Mouse (Mus musculus): Measurements from ENCODE around the gene Nfat5.

DNA sequence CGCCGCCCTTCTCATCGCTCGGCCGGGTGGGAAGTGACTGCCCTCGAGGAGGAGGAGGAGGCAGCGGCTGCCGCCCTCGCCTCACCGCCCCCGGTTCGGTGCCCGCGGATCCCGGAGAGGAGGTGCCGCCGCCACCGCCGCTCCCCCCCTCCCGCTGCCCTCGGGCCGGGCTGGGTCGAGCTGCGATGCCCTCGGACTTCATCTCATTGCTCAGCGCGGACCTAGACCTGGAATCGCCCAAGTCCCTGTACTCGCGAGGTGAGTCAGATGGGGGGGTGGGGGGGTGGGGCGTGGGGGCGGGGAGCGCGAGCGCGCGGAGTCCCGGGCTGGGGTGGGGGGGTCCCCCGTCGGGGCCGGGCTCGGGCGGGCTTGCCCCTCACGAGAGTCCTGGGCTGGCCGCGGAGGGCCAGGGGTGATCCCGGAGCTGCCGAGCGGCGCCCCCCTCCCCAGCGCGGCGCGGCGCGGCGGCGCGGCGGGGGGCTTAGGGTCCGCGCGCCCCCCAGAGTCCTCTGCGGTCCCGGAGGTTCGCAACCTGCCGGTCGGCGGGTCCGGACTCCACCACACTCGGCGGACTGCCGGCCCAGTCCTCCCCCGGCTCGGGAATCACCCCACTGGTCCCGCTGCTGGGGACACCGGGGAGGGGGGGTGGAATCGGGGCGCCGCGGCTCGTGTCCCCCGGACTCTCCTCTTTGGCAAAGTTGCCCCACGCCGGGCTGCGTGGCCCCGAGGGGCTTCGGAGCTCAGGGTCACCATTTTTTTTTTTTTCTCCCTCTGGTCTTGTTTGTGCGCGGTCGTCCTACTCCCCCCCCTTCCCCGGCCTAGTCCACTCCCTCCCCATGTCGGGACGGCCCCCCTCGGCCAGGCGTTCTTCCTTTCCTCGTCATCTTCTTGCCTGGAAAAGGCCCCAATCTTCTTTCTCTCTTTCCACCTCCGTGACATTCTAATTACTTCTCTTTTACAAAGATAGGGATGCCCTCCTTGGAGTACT, 665 bp downstream of the Nfat5 start:
- TF ChIP-seq CTCF (IDR thresholded peaks at IDR 0.05; ENCODE audit: low read depth, low read length) = no peak
- TF ChIP-seq EP300 (IDR thresholded peaks at IDR 0.05; ENCODE audit: insufficient read depth, low read depth, low read length) = no peak
- TF ChIP-seq POLR2A (IDR thresholded peaks at IDR 0.05; ENCODE audit: insufficient read depth, low read length) = no peak

Data from ES-Bruce4 (cell line).